Mouse (Mus musculus) cortical plate, adult 2 months (tissue): ENCODE results near the gene Bsg.

ENCODE experiments used
- CTCF ChIP-seq: fragments of 200-500 bp; IDR thresholded peaks from 2 replicates; pipeline ENCODE4 v1.5.1; 2011; ENCODE audit warnings: mild to moderate bottlenecking, control low read depth, low read length; ENCODE audit not compliant: insufficient read depth; ENCODE audit errors: extremely low read depth
- POLR2A ChIP-seq: fragments of 200-500 bp; IDR thresholded peaks from 2 replicates; pipeline ENCODE4 v1.6.1; 2011; ENCODE audit warnings: mild to moderate bottlenecking, low read length, control low read depth; ENCODE audit not compliant: insufficient read depth; ENCODE audit errors: extremely low read depth

DNA sequence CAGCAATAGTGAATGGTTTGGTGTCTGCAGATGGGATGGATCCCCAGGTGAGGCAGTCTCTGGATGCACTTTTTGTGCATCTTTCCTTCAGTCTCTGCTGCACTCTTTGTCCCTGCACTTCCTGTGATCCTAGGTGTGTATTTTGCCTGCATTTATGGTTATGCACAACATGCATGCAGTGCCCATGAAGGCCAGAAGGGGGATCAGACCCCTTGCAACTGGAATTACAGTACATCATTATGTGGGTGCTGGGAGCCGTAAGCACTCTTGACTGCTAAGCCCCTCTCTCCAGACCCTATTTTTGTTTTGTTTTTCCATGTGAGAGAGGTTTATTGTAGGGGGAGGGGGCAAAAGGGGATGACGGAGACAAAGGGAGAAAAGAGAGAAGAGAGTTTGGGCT lies 44.0 kb upstream of the Bsg start:
- TF ChIP-seq POLR2A (no peak), CTCF (no peak)
